Mouse (Mus musculus) lung, postnatal 0 days (tissue): ENCODE measurements around the gene Adrb1.

Source experiments
- CTCF ChIP-seq: IDR thresholded peaks from 2 replicates; pipeline ENCODE4 v1.5.1; 2016; ENCODE audit warnings: antibody characterized with exemption, mild to moderate bottlenecking
- EP300 ChIP-seq: IDR thresholded peaks from 2 replicates; pipeline ENCODE4 v1.6.1; 2016; ENCODE audit warnings: antibody characterized with exemption, mild to moderate bottlenecking, control low read depth

- TF ChIP-seq CTCF (no peak), EP300 (no peak)
These were observed 42.6 kb upstream of the Adrb1 start for GRCm38 (mm10) chr19:56679213-56679965.
